Mouse (Mus musculus) left cerebral cortex, adult 18-20 months (tissue): ENCODE results near the gene Pspn. TPM values are rescaled to one million over a fixed set of nuclear protein-coding genes. Genes with fewer than 3 reads are reported as not detected.
A peak's percentile ranks its signal among the peaks of the same experiment; 100 is the strongest.

ENCODE experiments used
- DNase-seq, 2 experiments: peaks; one replicate each; pipeline ENCODE4 v3.0.0; 2021 to 2022; ENCODE audit warnings: low spot score in 2 of 2, mixed read lengths in 1 of 2
- total RNA-seq, 2 experiments: library from RNA; stranded (reverse); gene quantifications; 2 replicates each; pipeline ENCODE4 v1.2.3; 2021

Gene Pspn
- total RNA-seq, 2 experiments from 2014 or later, result 0.82 TPM; not detected in 1

- no peak for DNase-seq
Measured at GRCm38 (mm10) chr17:56969321-56969720, 30.5 kb downstream of the Pspn start.

GRCm38 (mm10) chr17:56963646-56964045, 36.2 kb downstream of the Pspn start:
- DNase-seq, result no peak

GRCm38 (mm10) chr17:56962642-56963405, 37.0 kb downstream of the Pspn start:
- DNase-seq, result no peak

GRCm38 (mm10) chr17:56961880-56962279, 37.9 kb downstream of the Pspn start:
- DNase-seq, result no peak

GRCm38 (mm10) chr17:56958667-56959066, 41.2 kb downstream of the Pspn start:
- DNase-seq, result no peak

GRCm38 (mm10) chr17:56957763-56958429, 41.9 kb downstream of the Pspn start:
- no peak for DNase-seq

GRCm38 (mm10) chr17:56954871-56955270, 44.9 kb downstream of the Pspn start:
- no peak for DNase-seq

GRCm38 (mm10) chr17:56952639-56953038, 47.2 kb downstream of the Pspn start:
- no peak for DNase-seq

GRCm38 (mm10) chr17:56950915-56951314, 48.9 kb downstream of the Pspn start:
- peak; percentile 22 to 63 for DNase-seq

Other genes with a start within 250 kb of the Pspn start
- gene Nrtn, start 242.5 kb downstream of the Pspn start, total RNA-seq, result 1 to 10 TPM; 3.4 to 4.7 TPM
- 10 to 100 TPM; 61.8 to 63.0 TPM for gene Dus3l, start 235.3 kb downstream of the Pspn start, total RNA-seq
- 1 to 10 TPM in 1 of 2 experiments, under 1 TPM in 1; 0.88 to 1.1 TPM for gene Prr22, start 229.8 kb downstream of the Pspn start, total RNA-seq
- 1 to 10 TPM; 2.6 to 2.7 TPM for gene Rfx2, start 169.0 kb downstream of the Pspn start, total RNA-seq
- gene Acsbg2, start 125.6 kb downstream of the Pspn start, total RNA-seq, result not detected
- gene 1700061G19Rik, start 124.5 kb downstream of the Pspn start, total RNA-seq, result under 1 TPM; 0.14 to 0.40 TPM
- gene Mllt1, start 64.6 kb downstream of the Pspn start, total RNA-seq, result 10 to 100 TPM; 86.7 to 95.8 TPM
- not detected for gene Acer1, start 17.9 kb downstream of the Pspn start, total RNA-seq
- 10 to 100 TPM; 63.8 to 67.7 TPM for gene Clpp, start 9.7 kb downstream of the Pspn start, total RNA-seq
- 10 to 100 TPM; 26.1 to 28.1 TPM for gene Alkbh7, start 2.7 kb downstream of the Pspn start, total RNA-seq
- gene Gtf2f1, start 11.3 kb upstream of the Pspn start, total RNA-seq, result 10 to 100 TPM; 60.7 to 64.5 TPM
- gene Gm17949, start 11.5 kb upstream of the Pspn start, total RNA-seq, result under 1 TPM in 1 of 2 experiments, not detected in 1; 0.49 TPM
- 100 to 1,000 TPM; 106 to 108 TPM for gene Khsrp, start 31.5 kb upstream of the Pspn start, total RNA-seq
- gene Slc25a41, start 41.6 kb upstream of the Pspn start, total RNA-seq, result under 1 TPM in 1 of 2 experiments, not detected in 1; 0.40 TPM
- gene Crb3, start 59.1 kb upstream of the Pspn start, total RNA-seq, result 1 to 10 TPM in 1 of 2 experiments, under 1 TPM in 1; 0.68 to 1.6 TPM
- 100 to 1,000 TPM; 314 to 325 TPM for gene Slc25a23, start 59.8 kb upstream of the Pspn start, total RNA-seq
- gene Dennd1c, start 78.5 kb upstream of the Pspn start, total RNA-seq, result 1 to 10 TPM; 1.2 to 1.8 TPM
- gene Tubb4a, start 87.8 kb upstream of the Pspn start, total RNA-seq, result 100 to 1,000 TPM; 543 to 577 TPM
- gene Tnfsf9, start 105.3 kb upstream of the Pspn start, total RNA-seq, result under 1 TPM; 0.37 to 0.52 TPM
- not detected for gene Cd70, start 149.8 kb upstream of the Pspn start, total RNA-seq
- not detected for gene Tnfsf14, start 194.2 kb upstream of the Pspn start, total RNA-seq
- under 1 TPM in 1 of 2 experiments, not detected in 1; 0.84 TPM for gene C3, start 228.1 kb upstream of the Pspn start, total RNA-seq
- gene Gpr108, start 248.4 kb upstream of the Pspn start, total RNA-seq, result 10 to 100 TPM; 24.1 to 26.7 TPM
- gene Trip10, start 249.4 kb upstream of the Pspn start, total RNA-seq, result 10 to 100 TPM in 1 of 2 experiments, 1 to 10 TPM in 1; 9.5 to 10.2 TPM